Mouse (Mus musculus) embryo, embryonic 11.5 days (tissue): ENCODE measurements around the gene Rnf168.

Experiments used
- DNase-seq: peaks from one replicate; pipeline ENCODE4 v3.0.0-alpha.2; 2012; ENCODE audit warnings: low read depth, low spot score

The Rnf168 gene

GRCm38 (mm10) chr16:32312859-32313258 lies 35.6 kb downstream of the Rnf168 start:
- no peak for DNase-seq

- no peak for DNase-seq
Measured at GRCm38 (mm10) chr16:32316601-32317000, 39.3 kb downstream of the Rnf168 start.

- no peak for DNase-seq
Measured at GRCm38 (mm10) chr16:32323953-32324352, 46.7 kb downstream of the Rnf168 start.

GRCm38 (mm10) chr16:32330876-32331670 lies 53.8 kb downstream of the Rnf168 start:
- DNase-seq = no peak

- peak; percentile 94 for DNase-seq
Measured at GRCm38 (mm10) chr16:32332040-32332555, 54.8 kb downstream of the Rnf168 start, which contains the start of gene Ubxn7. Gene Ubxn7, plus strand, starts transcription at chr16:32332257.

GRCm38 (mm10) chr16:32332556-32333511 lies 55.6 kb downstream of the Rnf168 start:
- peak; percentile 39 for DNase-seq

GRCm38 (mm10) chr16:32335146-32335545 lies 57.9 kb downstream of the Rnf168 start:
- DNase-seq = no peak

- DNase-seq = no peak
Measured at GRCm38 (mm10) chr16:32336026-32336780, 58.9 kb downstream of the Rnf168 start.

- DNase-seq = no peak
Measured at GRCm38 (mm10) chr16:32337001-32337400, 59.7 kb downstream of the Rnf168 start.

- no peak for DNase-seq
Measured at GRCm38 (mm10) chr16:32340451-32340850, 63.2 kb downstream of the Rnf168 start.

- no peak for DNase-seq
Measured at GRCm38 (mm10) chr16:32345521-32345920, 68.3 kb downstream of the Rnf168 start.

- no peak for DNase-seq
Measured at GRCm38 (mm10) chr16:32350776-32351175, 73.5 kb downstream of the Rnf168 start.
